Mouse (Mus musculus): ENCODE results near the gene Tent5b.

GRCm38 (mm10) chr4:133452433-133452832 lies 27.5 kb upstream of the Tent5b start:
- TF ChIP-seq CTCF (IDR thresholded peaks at IDR 0.05; ENCODE audit: extremely low read depth, insufficient read length, insufficient replicate concordance, low read depth, low read length), result no peak
- no peak for TF ChIP-seq POLR2A (IDR thresholded peaks at IDR 0.05; ENCODE audit: low read depth, low read length)

Data from small intestine, adult 2 months (tissue).